Mouse (Mus musculus) spleen, adult 2 months (tissue): ENCODE results near the gene Robo2.

Experiments
- CTCF ChIP-seq: fragments of 200-500 bp; IDR thresholded peaks from 2 replicates; pipeline ENCODE4 v1.5.1; 2011; ENCODE audit warnings: mild to moderate bottlenecking, inconsistent platforms; ENCODE audit not compliant: insufficient read depth, insufficient read length, insufficient replicate concordance; ENCODE audit errors: extremely low read depth
- POLR2A ChIP-seq: fragments of 200-500 bp; IDR thresholded peaks from 2 replicates; pipeline ENCODE4 v1.6.1; 2011; ENCODE audit warnings: low read depth, low read length, inconsistent platforms

DNA sequence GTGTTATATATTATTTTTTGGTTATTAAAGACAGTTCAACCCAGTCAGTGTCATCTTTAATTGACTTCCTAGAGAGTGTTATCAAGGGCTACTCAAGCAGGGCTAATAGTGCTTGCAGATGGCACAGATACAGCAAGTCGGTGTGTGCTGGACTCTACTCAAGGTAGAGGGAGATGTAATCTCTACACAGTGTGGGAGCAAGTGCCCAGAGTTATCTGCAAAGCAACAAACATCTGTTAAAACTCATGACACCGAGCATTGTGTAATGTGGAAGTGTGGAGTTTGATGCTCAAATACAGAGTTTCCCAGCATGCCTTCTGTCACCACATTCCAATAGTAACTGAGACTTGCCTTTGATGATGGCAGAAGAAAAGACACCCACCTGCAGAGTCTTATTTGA is 345.7 kb downstream of the Robo2 start:
- TF ChIP-seq CTCF (no peak), POLR2A (no peak)
